Mouse (Mus musculus) heart, adult 8-10 months (tissue): ENCODE results near the gene Nanos1. TPM values are rescaled to one million over a fixed set of nuclear protein-coding genes. Genes with fewer than 3 reads are reported as not detected.
A peak's percentile ranks its signal among the peaks of the same experiment; 100 is the strongest.

Experiments
- DNase-seq: peaks from one replicate; pipeline ENCODE4 v3.0.0; 2022; ENCODE audit warnings: low spot score
- total RNA-seq, 4 experiments: library from RNA; stranded (reverse); gene quantifications; 2 replicates each; pipeline ENCODE4 v1.2.4; 2022

Gene Nanos1
- under 1 TPM; 0.06 to 0.22 (median 0.12) TPM for total RNA-seq

DNA sequence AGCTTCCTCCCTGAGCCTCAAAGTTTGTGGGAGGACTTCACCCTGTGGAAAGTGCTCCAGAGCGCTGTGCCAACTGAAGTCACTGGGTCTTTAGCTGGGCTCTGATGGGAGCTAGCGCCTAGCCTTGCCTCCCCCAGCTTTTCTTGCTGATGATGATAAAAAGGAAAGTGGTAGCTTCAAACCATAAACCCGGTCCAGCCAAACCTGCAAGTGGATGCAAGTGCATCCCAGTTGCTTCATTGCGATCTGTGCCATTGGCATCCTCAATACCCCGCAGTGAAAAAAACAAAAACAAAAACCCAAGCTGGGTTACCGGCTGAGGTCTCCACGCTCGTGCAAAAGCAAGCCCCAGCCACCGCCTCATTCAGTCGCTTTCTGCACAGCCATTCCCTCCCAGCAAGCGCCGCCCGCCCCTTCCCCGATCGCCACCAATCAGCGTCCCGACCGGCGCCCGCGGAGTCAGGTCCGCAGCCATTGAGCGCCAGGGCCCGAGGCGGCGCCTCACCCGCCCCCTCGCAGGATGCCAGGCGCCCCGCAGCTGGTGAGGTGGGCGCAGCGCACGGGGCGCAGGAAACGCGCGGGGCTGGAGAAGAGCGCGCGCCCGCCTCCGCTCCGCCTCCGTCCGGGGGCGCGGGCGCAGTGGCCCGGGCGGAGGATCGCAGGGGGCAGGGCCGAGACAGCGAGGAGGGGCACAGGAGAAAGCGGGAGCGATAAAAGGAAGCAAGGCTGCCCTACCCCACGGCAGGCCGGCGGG is at the start of gene Nanos1:
Nanos1 (plus strand) TSS at position 550 of the 754 bp plus-strand sequence.
- peak; percentile 80 for DNase-seq

DNA sequence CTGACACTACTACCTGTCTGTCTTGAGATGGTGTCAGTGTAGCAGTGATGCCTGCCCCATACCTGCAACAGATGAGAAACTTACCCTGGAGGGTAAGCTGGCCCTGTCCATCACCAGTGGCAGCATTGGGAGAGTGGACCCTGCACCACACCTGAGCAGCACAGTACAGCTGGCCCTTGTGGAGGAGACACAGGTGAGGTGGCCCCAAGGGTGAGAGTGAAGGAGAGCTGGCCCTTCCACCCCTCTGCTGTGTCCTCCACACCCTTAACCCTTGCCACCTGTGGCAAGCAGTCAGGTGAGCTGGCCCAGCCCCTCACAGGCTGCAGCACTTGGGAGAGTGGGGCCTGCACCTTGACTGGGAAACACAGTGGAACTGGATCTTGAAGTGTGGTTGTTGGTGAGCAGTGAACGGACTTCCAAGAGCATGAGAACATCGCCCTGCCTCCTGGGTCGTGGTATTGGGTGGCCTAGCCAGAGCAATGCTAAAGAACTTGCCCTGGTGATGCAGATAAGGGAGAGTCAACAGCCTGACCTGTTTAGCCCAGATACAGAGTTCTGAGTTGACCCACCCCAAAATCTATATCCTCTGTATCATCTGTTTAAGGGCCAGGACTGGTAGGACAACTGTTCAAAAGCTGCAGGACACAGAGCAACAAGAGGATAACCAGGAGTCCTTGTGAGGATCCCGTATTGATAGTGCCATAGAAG is 46.4 kb upstream of the Nanos1 start:
- no peak for DNase-seq

DNA sequence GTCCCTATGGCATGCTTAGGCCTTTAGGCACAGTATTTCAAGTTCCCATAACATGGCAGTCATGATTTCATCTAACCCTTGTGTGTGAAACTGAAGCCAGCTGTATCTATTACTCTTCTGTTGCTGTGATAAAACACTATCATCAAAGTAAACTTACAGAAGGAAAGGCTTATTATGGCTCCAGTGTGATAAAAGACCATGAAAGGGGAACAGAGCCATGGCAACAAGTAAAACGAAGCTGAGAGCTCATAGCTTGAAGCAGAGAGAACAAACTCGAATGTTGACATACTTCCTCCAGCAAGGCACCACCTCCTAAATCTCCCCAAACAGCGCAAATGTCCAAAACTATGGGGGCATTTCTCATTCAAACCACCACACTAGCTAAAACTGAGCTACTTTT is 45.6 kb upstream of the Nanos1 start:
- no peak for DNase-seq

DNA sequence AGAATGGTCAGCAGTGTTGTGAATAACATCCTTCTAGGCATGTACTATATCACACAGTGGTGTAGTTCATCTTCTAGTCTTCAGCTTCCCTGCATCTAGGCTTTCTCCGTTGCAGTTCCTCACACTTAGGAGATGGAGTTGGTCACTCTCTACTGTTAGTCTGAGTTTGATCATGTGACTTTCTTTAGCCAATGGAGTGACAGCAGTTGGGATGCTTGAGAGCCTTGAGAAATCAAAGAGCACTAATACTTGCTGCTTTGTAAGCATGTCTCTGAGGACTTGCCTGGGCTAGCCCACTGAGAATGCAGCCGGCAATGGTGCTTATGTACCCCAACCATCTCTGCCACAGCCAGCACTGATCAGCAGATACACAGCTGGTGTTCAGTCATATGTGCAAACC is 43.2 kb upstream of the Nanos1 start:
- DNase-seq = no peak

GRCm38 (mm10) chr19:60716381-60716780 is 39.4 kb upstream of the Nanos1 start:
- no peak for DNase-seq

DNA sequence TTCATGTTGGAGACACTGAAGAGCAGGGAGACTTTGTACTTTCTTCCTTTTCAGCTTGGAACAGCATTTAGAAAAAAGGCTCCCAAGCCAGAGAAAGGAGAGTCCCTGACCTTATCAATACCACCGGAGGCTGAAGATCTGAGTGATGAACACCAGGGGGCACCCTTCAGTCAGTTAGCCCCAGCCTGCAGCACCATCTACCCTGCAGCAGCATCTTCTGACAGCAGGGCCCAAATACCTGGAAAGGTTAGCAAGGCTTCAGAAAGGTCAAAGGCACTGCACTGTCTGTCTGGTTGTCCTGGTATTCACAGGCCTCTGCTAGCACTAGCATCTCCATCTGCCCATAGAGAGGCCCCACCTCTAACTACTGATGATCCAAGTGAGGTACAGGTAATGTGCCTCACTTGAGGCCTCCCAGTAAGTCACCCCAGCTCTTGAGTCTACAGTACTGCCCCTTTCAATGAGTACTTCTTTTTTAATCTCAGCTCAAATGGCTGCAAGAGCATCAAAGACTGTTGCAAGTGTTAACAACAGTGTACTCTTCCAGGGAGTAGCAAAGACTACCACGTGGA is 25.4 kb upstream of the Nanos1 start:
- peak; percentile 6 for DNase-seq

- no peak for DNase-seq
These were observed 24.5 kb upstream of the Nanos1 start for GRCm38 (mm10) chr19:60731299-60731698.

DNA sequence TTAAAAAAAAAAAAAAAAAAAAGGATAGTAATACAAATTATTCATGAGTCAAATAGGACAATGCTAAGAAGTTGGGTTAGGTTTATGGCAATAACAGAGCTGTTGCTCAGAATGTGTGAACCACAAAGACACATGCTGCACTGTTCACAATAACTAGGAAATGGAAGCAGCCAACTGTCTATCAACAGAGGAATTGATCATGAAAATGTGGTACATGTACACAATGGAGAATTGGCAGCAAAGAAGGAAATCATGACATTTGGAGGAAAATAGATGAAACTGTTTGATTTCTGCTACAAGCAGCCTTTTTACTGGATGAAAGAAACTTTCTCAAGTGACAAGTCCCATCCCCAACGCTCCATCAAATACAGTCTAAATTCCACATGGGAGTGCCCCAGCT is 23.8 kb upstream of the Nanos1 start:
- DNase-seq = no peak

GRCm38 (mm10) chr19:60740560-60740959 is 15.2 kb upstream of the Nanos1 start:
- DNase-seq = no peak

DNA sequence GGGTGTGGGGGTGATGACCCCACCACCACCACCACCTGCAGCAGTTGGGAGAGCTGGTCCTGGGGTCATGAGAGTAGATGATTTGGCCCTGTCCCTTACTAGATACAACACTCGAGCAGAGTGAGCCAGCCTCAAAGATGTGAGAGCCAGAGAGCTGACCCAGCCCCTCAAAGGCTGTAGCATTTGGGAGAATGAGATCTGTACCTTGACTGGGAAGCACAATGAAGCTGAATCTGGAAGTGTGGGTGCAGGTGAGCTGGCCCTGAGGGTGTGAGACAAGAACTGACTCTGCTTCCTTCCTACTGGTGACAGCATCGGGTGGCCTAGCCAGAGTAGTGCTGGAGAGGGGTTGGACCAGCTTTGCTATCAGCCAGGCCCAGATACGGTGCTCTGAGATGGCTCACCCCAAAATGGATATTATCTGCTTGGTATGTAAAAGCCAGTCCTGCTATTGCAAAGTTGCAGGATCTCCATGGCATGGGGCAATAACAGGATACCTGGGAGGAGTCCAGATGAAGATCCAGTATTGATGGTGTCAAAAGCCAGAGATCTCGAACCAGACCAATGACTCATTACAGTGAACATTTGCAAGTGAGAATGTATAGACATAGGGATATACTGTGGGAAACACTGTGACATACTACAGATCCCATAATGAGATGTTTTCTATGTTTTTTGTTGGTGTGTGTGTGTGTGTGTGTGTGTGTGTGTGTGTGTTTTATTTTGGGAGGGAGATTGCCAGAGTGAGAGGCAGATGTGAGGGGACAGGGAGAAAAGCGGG is 11.8 kb upstream of the Nanos1 start:
- DNase-seq = no peak

DNA sequence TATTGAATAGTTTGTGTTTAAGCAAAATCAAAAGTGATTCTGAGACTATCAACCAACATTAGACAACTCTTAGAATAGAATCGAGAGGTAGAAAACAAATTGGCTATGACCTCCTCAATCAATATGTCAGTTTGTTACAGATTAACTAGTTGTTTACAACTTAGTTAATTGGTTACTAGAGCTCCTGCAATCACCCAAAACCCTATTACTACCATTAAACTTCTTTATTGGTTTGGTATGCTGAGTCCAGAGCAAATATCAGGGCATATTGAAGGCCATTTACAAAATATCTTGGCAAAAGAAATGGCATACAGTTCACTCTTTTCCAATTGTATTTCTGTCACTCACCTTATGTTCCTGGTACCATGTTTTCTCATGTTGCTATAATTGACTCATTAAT is 8.0 kb upstream of the Nanos1 start:
- DNase-seq = no peak

DNA sequence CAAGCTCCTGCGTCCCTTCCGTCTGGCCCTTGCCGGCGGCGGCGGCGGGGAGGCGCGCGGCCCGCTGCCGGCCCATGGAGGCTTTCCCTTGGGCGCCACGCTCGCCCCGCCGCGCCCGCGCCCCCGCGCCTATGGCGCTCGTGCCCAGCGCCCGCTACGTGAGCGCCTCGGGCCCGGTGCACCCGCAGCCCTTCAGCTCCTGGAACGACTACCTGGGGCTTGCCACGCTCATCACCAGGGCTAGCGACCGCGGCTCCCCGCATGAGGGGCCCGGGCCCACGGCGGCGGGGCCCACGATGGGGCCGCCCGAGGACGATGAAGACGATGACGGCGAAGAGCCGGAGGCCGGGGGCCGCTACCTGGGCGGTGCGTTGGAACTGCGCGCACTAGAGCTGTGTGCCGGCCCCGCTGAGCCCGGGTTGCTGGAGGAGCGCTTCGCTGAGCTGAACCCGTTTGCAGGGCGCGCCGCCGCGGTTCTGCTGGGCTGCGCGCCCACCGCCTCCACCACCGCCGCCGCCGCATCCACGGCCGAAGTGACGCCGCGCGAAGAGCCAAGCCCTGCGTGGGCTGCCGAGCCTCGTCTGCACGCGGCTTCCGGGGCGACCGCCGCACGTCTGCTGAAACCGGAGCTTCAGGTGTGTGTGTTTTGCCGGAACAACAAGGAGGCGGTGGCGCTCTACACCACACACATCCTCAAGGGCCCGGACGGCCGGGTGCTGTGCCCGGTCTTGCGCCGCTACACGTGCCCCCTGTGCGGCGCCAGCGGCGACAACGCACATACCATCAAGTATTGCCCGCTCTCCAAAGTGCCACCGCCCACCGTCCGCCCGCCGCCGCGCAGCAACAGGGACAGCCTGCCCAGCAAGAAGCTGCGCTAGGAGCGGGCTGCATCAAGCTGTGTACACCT is 658 bp downstream of the Nanos1 start:
- DNase-seq = no peak

DNA sequence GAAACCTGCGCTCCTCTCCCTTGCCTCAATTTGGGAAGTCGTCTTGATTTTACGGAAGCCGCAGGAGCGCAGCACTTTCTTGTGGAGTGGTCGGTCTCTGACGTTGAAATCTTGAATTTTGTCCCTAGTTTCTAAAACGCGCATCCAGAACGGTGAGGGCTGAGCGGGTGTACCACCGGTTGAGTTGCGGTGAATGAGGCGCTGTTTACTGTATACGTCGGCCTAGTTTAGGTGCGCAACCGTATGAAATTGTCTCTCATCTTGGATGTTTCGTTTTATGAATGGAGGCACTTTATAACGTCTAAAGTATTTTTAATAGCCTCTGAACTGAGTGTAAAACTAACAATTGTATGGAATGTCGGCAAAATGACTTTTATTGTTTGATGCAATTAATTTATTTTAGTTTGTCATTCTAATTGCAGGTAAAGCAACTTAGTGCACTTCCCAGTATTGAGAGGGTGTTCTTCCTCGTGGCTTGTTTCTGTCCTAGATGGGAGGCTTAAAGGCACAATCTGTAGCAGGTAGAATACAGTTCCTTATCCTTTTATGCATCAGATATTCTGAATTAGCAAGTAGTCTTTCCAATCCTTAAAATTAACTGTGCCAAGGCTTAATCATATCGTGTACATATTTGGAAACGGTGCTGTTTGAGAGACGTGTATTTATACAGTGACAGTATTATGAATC is 1.5 kb downstream of the Nanos1 start:
- no peak for DNase-seq

DNA sequence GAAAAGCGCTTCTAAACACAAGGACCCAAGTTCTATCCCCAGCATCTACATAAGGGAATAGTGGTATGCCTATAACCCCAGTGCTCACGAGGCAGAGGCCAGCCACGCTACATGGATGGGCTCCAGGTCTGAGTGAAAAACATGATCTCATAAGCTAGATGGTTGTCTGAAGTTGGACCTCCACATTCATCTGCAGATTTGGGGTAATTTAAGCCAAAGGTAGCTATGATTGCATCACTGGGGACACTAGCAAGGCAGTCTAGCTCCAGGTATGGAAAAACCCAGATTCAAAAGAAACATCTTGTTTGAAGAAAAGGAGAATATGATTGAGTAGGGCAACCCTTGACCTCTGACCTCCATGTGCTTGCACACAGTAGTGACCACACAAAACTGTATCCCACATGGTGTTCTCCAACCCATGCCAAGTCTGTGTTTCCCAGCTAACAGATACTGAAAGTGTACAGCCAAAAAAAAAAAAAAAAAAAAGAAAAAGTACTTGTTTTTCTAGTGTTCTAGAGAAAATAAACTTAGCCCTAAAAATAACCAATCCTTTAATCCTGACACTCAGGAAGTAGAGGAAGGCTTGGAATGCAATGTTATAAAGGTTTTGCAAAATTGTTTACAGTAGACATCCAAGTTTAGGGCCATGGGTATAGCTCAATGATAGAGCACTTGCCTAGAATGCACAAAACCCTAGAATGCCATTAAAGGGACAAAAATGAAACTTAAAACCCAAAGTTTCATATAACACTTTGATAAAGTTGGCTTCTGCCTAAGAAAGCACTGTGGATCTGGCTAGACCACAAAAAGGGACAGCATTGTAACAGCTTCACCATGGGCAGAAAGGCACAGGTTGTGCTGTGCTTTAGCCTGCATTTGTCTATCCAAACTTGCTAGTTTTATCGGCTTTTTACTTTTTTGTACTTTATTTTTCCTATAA is 3.4 kb downstream of the Nanos1 start:
- no peak for DNase-seq

DNA sequence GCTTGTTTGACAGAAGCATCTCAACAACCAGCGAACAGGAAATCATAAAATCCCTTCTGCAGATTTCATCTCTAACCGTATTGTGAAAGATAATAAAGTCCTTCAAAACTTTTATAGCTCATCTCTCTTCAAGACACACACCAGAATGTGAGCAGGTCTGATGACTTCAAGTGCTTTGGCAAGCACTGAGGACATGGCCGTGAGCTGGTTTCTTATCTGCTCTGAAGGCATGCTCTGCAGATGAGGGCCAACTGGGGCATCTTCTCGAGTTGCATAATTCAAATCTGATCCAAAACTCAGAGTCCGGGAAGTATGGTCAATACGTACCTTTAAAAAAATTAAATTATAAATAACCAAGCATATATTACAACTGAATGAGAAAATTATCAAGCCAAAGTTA is 17.6 kb downstream of the Nanos1 start:
- no peak for DNase-seq

DNA sequence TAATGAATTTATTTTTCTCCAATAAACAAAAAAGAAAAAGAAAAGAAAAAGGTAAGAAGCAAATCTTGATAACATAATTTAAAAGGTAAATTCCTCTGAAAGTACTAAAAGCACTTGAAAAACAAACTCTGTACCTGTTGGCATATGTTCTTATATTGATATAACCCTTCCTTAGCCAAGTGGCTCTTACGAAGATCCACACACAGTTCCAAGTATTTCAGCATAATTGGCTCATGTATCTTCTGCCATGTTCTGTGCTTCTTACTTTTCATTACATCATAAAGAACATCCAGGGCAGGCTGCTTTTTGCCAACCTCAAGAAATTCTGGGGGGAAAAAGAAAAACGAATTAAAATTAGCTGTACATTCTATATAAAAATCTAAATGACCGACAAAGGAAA is 26.2 kb downstream of the Nanos1 start:
- no peak for DNase-seq

DNA sequence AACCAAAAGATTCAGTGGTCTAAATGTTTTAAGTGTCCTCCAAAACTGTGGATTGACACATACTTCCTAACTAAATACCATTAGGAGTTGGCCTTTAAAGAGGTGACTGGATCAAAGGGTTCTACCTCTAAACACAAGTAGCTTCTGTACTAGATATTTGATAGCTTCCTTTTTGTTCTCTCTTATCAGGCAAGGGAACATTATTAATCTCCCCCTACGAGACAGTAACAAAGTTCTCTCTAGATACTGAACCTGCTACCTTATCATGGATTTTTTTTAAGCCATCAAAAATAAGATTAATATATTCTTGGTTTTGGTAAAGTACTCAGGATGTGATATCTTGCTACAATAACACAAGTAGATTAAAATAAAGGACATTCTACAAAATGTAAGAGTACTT is 28.9 kb downstream of the Nanos1 start:
- no peak for DNase-seq

- no peak for DNase-seq
These were observed 31.8 kb downstream of the Nanos1 start for GRCm38 (mm10) chr19:60787465-60788150.
